Mouse (Mus musculus) frontal cortex, postnatal 36 days (tissue): ENCODE data around the gene Acr.

ENCODE experiments used
- DNase-seq, 2 experiments: peaks; one replicate each; pipeline ENCODE4 v3.0.0; 2022; ENCODE audit warnings: low spot score in 2 of 2

Acr gene

DNA sequence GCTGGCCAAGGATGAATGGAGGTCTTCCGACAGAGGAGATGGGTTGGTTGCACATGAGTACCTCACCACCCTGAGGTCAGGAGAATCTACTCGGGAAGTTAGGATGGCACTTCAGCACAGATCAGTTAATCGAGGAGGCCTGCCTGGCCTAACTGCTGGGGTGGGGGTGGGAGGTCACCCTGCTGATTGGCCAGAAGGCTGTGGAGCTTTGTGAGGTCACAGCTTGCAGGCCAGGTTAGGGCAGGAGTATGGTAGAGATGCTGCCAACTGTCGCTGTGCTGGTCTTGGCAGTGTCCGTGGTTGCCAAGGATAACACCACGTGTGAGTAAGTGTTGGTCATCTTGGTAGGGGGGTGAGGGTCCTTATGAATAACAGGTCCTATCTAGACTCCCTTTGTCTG lies at the start of gene Acr:
Gene Acr, plus strand, starts transcription at position 213 of the 400 bp plus-strand sequence.
- no peak for DNase-seq

DNA sequence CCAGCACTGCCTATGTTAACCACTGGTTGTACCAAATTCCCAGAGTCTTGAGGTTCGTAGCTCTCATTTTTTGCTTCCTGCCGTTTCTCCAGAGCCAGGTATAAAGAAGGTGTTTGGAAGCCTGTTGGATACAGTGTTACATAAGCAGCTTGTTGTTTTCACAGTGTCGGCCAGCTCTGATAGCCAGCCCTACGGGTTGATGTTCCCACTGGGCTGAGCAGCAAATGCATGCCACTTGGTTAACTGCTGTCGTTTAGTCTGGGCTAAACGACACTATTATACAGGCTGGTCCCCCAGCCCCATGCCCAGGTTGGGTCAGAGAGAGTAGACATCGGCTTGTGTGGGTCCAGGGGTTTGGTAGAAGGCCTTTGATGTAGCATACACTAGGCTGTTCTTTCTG lies 46.2 kb upstream of the Acr start:
- no peak for DNase-seq

DNA sequence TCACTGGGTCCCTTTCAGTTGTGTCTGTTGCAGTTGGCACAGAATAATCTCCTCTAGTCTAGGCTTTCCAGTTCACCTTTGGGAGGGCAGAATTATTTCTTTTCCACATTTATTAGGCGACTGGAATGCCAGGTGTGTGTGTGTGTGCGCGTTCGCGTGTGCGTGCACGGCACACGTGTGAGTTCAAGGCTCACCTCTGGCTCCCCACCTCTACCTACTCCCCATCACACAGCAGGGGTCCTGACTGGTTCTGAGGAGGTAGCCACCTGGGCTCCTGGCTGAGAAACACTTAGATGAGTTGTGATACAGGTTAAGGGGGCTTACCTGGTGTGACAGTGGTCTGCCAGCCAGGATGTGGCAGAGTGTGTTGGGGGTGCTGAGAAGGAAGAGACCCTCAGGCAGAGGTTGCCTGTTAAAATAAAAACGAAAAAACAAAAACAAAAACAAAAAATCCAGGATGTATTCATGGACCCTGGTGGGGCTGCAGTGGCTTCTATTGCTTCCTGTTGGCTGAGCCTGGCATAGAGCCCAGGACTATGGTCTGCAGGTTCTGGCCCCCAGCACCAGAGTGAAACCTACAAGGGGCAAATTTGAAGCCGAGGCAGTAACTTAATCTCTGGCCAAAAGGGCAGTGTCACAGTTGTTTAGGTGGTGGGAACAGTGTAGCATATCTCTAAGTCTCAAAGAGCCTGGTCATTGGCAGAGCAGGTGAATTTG lies 45.4 kb upstream of the Acr start:
- no peak for DNase-seq

DNA sequence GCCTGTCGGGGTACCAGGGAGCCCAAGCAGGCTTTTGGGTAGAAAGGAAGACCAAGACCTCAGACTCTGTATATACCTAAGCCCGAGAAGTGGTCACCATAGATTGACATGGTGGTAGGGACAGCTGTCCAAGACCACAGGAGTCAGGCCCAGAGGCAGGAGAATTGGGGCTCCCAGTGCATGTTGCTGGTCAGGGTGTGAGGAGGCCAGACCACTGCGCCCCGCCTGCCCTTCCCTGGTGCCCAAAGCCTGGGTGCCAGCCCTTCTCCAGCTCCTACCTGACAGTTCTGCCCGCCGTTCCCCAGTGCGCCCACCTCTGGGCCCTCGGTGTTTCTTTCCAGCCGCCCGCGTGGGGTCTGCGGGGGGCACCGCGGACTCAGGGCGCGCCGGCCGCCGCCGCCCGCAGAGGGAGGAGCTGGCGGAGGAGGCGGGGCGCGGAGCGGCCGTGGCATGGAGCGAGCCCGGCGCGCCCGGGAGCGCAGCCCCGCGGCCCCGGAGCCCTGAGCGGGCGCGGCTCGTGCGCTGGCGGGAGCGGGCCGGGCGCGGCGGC lies 44.8 kb upstream of the Acr start:
- DNase-seq = no peak

DNA sequence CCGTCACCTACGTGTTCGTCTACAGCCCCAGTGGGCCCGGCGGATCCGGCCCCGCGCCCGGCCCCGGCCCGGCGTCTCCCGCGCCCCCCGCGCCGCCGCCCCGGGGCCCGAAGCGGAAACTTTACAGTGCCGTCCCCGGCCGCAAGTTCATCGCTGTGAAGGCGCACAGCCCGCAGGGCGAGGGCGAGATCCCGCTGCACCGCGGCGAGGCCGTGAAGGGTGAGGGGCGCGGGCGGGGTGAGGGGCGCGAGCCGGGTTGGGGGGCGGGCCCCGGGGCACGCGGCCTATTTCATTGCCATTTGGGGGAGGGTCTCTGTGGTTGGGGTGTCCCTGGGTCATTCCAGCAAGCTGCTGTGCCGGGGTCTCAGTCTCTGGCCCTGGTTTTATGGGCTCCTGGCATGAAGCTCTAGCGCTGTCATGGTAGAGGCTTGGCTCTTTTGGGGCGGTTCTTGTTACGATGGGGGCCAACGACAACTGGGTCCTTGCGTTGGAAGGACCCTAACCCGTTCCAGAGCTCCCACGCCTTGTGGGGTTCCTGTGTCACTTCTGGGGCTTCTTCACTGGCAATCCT lies 44.0 kb upstream of the Acr start:
- DNase-seq = no peak

DNA sequence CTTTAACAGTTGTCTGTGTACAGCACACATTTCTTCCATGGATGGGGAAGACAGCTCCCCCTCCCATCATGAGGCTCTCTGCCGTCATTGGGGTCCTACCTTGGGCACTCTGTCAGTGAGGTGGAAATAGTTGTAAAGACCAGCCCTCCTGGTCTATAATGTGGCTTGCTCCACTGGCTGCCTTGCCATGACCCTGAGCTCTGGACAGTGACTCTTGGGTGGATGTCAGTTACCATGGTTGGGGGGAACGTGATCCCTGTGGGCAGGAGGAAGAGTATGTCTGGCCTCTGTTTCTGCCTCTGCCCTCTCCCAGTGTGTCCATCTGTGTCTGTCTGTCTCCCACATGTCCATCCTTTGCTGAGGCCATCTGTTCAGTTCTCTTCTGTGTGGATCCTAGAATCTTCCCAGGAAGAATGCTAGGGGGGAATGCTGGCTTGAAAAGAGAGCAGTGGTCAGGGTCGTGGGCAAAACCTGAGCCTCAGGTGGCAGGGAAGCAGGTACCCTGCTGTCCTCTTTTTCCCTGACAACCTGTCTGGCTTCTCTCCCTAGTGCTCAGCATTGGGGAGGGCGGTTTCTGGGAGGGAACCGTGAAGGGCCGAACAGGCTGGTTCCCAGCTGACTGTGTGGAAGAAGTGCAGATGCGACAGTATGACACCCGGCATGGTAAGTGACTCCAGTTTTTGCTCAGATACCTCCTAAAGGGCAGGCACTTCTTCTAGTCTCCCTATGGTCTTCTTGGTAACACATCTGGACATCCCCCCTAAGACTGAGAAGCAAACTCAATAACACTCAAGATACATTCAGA lies 43.3 kb upstream of the Acr start:
- DNase-seq = no peak

DNA sequence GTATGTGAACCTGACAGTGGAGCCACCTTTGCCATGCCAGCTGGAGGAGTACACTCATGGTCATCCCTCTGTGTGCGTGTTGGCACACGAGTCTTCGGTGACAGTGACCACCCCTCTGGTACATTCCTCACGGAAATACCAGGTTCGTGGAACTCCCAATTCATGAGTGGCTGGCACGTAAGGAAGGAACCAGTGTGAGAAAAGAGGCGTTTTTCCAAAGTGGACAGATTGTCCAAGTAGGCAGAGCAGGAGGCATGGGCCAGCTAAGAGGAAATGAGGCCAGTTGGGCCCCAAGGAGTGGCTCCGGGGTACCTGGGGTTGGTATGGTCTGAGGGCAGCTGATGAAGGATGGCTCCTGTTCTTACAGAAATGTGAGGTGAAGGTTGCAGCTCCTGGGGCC lies 42.7 kb upstream of the Acr start:
- no peak for DNase-seq

DNA sequence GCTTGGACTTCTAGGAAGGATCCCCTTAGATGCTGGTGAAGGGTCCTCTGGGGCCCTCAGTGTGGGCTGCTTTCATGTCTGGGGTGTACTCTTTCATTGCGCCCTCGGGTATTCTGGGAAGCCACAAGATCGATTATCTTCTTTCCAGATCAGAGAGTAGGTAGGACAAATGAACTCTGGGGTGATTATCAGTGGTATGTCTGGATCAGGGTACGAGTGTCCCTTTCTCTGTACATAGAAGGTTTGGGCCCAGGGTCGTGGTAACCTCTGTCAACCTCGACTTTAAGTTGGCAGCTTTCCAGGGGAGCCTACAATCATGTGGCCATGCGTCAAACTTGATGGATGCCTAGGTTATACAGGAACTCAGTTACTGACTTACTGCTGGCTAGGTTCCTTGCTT lies 42.2 kb upstream of the Acr start:
- no peak for DNase-seq

DNA sequence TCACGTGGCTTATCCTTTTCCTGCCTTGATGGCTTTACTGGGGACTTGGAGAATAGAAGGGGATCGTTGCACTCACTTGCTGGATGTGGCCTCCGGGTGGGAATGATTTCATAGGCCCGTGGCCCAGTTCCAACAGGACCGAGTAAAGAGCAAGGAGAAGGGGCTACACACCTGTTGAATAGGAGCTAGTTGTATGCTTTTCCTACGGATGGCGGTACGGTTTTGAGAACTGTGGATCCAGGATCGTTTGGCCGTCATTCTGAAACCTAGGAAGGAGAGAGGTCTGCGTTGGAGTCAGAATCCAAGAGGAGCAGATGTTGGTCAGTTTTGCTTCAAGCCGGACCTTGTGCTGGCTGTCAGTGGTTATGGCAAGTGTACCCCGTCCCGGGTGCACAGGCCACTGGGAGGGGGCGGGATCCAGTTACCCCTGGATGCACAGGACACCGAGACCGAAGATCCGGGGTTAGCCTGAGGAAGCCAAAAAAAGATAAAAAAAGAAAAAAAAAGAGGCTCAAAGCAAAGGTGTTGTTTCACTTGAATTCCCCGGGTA lies 41.3 kb upstream of the Acr start:
- DNase-seq = no peak

DNA sequence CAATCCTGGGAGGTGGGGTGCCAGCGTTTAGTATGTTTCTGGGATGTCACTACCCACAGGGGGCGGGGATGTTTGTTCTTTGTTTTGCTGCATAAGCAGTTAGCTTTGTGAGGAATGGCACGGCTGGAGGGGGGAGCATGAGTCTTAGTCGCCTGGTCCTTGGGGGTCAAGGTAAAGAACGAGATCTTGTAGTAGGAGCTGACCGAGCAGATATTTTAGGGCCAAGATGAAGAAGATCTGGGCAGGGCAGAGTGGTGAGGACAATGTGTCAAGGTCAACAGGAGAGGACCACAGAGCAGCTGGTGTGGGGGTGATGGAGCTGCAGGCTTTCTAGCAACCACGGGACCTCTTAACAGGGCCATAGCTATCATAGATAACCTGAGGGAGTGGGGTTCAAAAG lies 40.7 kb upstream of the Acr start:
- DNase-seq = no peak

DNA sequence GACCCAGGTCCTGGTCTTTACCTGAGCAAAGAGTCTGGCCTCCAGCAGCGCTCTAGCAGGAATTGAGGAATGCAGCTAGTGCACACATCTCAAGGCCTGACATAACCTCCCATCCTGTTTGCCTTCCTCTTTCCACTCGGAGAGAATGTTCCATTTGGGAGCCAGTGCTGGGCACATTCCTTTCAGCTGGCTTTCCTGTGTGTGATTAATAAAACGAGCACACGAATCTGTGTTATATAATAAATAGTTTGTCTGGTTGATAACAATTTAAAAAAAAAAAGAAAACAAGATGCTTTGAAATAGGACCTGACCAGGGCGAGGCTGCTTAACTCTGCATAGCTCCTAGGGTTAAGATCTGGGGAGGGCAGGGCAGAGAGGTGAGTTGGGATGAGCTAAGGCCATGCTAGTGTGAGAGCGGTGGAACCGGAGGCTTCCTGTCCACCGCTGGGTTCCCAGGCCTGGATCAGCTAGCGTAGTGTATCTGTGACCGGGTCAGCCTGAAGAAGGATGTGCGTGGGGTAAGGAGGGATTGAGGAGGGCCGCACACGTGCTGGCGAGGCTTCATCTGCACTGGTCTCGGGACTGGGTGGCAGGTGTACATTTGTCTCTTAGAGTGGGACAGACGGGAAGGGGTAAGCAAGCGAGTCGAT lies 39.8 kb upstream of the Acr start:
- no peak for DNase-seq

DNA sequence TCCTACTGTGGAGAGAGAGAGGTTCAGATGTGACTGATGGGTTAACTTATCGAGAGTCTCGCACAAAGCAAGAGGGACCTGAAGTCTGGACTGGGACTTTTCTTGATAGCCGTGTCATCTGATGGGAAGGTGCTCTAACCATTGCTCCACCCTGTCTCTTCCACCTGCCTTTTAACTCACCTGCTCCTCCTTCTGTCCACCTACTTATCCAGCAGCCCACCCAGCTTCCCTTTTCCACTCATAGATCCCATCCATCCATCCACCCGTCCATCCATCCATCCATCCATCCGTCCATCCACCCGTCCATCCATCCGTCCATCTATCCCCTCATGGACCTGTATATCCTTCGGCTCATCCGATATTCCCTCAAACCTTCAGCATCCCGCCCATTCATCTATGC lies 39.2 kb upstream of the Acr start:
- DNase-seq = no peak

DNA sequence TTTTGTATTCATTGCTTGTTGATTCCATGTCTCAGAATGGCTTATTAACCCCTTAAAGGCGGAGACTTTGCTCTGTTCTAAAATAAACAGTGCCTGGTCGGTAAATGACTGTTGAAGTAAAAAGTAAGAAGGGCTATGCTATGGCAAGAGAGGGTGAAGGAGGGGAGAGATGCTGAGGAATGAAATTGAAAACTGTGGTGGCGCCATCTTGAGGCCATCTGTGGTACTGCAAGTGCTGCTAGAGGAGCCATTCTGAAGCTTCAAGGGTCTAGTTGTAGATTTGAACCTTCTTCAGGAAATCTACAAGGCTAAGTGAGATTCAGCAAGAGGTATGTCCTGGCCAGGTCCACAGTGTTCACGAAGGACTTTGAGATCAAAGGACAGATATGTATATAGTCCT lies 37.8 kb upstream of the Acr start:
- DNase-seq = peak; percentile 76 to 85

DNA sequence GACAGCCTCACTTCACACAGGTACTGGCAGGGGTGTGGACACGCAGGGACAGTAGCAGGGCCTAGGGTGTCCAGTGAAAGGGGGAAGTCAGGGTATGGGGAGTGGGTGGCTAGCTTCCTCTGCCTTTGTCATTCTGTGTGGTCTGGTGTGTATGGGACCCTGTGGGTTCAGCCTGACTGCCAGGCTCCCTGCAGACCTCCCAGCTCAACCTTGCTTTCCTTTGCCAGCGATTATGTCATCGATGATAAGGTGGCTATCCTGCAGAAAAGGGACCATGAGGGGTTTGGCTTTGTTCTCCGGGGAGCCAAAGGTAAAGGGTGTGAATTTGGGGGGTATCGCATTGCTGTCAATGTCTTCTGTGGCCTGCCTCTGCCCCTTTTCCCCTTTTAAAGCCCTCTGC lies 36.7 kb upstream of the Acr start:
- DNase-seq = no peak

DNA sequence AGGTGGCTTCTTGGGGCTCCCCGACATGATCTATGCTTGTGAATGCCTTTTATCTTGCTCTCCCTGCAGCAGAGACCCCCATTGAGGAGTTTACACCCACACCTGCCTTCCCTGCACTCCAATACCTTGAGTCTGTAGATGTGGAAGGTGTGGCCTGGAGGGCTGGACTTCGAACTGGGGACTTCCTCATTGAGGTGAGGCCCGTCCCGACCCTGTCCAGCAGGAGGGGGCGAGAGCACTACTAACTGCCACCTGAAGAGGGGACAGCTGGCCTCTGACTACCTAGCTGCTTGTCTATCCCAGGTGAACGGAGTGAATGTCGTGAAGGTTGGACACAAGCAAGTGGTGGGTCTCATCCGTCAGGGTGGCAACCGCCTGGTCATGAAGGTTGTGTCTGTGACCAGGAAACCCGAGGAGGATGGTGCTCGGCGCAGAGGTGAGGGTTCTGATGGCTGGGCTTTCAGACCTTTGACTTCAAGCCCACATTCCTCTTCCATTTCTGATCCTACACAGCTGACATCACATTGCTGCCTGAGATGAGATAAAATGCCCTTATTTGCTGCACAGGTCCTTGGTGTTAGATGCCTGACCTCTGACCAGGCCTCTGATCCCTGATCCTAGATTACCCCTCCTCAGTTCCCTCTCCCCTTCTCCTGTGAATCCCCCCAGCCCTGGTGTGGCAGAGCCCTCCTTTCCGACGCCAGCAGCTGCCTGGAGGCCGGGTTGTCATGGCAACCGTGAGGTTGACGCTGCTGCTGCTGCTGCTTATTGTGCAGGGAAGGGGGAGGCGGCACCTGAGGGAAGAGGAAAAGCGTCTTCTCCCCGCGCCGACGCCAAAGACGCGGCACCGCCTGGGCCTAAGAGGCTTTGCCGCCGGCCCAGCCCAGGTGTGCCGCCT lies 35.9 kb upstream of the Acr start:
- peak; percentile 86 to 87 for DNase-seq

DNA sequence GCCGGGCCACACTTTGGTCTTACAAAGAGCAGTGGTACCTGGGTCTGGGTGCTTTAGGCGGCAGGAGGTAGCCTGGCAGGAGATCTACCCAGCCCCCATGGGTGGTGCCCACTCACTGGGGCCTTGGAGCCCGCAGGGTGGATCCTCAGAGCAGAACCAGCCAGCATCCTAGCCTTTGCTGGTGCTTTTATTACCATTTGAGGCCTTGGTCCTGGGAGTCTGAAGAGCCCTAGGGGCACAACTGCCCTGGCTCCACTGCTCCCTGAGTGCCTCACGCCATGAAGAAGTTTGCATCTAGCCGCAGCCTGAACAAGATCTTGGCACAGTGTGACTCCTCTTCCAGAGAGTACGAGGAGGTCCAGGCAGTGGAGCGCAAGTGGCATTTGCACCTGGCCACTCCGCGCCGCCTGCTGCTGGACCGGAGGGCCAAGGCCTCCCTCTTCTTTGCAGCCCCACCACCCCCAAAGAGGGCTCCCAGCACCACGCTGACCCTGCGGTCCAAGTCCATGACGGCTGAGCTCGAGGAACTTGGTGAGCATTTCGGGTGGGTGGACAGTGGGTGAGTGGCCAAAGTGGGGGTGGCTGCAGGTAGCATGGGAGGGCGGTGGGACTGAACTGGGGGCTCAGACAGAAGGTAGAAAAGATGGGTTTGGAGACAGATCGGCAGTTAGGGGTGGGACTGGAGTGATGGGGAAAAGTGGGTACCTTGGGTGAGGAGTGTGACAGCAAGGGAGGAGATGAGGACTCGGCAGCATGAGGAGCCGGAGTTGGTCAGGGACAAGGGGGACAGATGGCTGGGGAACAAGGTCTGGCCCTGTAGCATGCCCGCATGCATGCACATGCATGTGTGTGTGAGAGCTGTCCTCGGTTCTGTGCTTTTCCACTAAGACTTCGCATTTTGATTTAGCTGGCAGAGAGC lies 34.9 kb upstream of the Acr start:
- DNase-seq = no peak

DNA sequence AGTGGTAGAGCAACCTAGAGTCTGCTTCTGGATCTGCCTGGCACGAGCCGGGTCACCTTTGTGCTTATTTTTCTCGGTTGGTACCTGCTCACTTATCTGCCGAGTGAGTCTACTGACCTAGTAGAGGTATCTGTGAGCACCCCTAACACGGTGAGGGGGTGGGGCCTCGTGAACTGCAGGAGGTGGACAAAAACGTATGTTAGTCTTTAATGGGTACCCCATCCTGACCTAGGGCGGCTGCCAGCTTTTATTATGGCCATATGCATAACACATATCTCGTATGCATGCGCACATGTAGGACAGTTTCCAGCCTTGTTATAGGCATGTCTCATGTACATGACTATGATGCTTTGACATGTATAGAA lies 34.3 kb upstream of the Acr start:
- DNase-seq = no peak

DNA sequence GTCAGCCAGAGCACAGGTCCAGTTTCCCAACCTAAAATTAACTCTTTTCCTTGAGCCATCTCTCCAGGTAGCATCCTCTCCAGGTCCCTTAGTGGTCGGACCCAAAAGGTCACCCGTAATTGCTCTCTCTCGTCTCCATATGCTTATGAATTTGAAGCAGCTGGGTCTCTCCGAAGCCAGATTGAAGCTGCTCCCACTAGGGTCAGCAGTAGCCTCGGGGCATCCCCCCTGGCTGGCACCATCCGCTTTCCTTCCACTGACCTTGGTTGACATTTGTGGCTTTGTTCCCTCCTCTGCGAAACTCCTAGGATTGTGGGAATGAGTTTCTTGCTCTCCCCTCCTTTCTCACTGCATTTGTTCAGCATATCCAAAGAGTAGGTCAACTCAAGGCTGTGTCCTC lies 24.0 kb upstream of the Acr start:
- DNase-seq = no peak

DNA sequence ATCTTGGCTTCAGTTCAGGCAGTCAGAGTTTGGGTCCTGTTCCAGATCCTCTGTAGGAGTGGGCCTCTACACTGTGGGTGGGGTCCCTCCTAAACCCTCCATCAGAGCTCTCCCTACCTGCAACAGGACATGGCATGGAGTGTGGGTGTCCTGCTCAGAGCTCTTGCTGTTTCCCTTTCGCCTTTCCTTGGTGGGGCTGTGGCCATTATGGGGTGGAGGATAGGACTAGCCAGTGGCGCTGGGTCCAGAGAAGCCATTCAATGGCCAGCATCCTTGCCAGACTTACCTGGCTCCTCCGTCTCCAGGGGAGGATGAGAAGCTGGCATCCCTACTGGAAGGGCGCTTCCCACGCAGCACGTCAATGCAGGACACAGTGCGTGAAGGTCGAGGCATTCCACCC lies 20.8 kb upstream of the Acr start:
- DNase-seq = no peak
